Mouse (Mus musculus) spleen, adult 2 months (tissue): ENCODE data around the gene Rpa2. TPM values are rescaled to one million over a fixed set of nuclear protein-coding genes. Genes with fewer than 3 reads are reported as not detected.
"Not testable (repeated sequence)": the region's sequence is repeated elsewhere in the genome, so short reads cannot be mapped to it uniquely, and the experiment has no call there.

Experiments
- DNase-seq, 2 experiments: peaks; one replicate each; pipeline versions ENCODE4 v3.0.0 to v3.0.0-alpha.2; 2012 to 2021; ENCODE audit warnings: low spot score in 2 of 2, low read depth in 1 of 2
- H3K27ac ChIP-seq: fragments of 200-500 bp; 2 replicates; pipeline ENCODE4 v1.5.1; 2012; ENCODE audit warnings: low read length, inconsistent platforms; ENCODE audit not compliant: insufficient read depth
- H3K27me3 ChIP-seq: fragments of 200-500 bp; 2 replicates; pipeline ENCODE4 v1.6.1; 2012; ENCODE audit warnings: mild to moderate bottlenecking, moderate library complexity, low read length, inconsistent platforms; ENCODE audit not compliant: control insufficient read depth, insufficient read depth
- H3K36me3 ChIP-seq: fragments of 200-500 bp; 2 replicates; pipeline ENCODE4 v1.6.1; 2012; ENCODE audit warnings: mild to moderate bottlenecking, low read length, inconsistent platforms; ENCODE audit not compliant: control insufficient read depth, insufficient read depth
- H3K4me1 ChIP-seq: fragments of 200-500 bp; 2 replicates; pipeline ENCODE4 v1.6.1; 2011; ENCODE audit warnings: inconsistent platforms; ENCODE audit not compliant: control insufficient read depth, insufficient read depth, insufficient read length
- H3K4me3 ChIP-seq: fragments of 200-500 bp; 2 replicates; pipeline ENCODE4 v1.5.1; 2011; ENCODE audit warnings: mild to moderate bottlenecking, inconsistent platforms; ENCODE audit not compliant: insufficient read depth, insufficient read length; ENCODE audit errors: extremely low read depth
- CTCF ChIP-seq: fragments of 200-500 bp; IDR thresholded peaks from 2 replicates; pipeline ENCODE4 v1.5.1; 2011; ENCODE audit warnings: mild to moderate bottlenecking, inconsistent platforms; ENCODE audit not compliant: insufficient read depth, insufficient read length, insufficient replicate concordance; ENCODE audit errors: extremely low read depth
- POLR2A ChIP-seq: fragments of 200-500 bp; IDR thresholded peaks from 2 replicates; pipeline ENCODE4 v1.6.1; 2011; ENCODE audit warnings: low read depth, low read length, inconsistent platforms
- WGBS: fragments of 180-500 bp; shearing (Covaris S2); methylation state at CpG from one replicate; pipeline ENCODE4 v1.1.7; 2018; 5-methylcytosine and 5-hydroxymethylcytosine counted together
- polyA plus RNA-seq: library from polyadenylated mRNA; depleted of rRNA; stranded (reverse); fragments of >200 nt; gene quantifications from 2 replicates; pipeline ENCODE4 v1.2.3, GENCODE M21; 2012

The Rpa2 gene
- polyA plus RNA-seq, 1 experiment, result 15.4 TPM

DNA sequence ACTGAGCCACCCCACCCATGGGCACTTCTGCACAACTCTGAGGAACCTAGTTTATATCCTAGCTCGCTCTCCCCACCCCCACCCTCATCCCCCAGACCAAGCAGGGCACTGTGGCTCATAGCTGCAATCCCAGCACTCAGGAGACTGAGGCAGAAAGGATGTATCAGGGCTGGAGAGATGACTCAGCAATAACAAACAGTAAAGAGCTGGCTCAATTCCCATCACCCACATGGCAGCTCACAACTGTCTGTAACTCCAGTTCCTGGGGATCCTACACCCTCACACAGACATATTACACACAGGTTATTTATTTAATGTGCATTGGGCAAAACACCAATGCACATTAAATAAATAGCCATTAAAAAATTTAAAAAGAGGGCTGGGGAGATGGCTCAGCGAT, 32.7 kb upstream of the Rpa2 start:
- no peak overlapping the region for H3K27ac ChIP-seq
- WGBS, result 86% methylated on average over 2 of the region's 2 CpGs
- no peak for DNase-seq
- TF ChIP-seq POLR2A, result no peak
- no peak for TF ChIP-seq CTCF
- no peak overlapping the region for H3K4me3 ChIP-seq
- H3K4me1 ChIP-seq, result peaks cover 5% of the 10 kb centered on the region; the same call in 1 of the 2 replicates
- no peaks in the 10 kb centered on the region for H3K27me3 ChIP-seq
- no peaks in the 10 kb centered on the region for H3K36me3 ChIP-seq

DNA sequence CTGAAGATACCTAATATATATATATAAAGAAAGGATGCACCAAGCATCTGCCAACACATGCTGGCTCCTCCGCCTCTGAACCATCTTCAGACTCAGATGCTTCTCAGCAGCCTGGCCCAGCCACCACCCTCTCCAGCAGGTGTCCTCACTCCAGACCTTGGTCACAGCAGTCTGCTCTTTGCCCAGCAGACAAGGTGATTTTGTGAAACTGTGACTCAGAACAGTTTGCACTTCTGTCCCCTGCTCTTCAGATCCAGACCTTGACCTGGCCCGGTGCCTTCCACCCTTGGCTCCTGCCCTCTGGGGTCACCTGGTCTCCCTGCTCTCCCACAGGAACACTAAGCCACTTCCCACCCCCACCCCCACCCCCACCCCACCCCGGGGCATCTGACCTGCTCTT, 32.2 kb upstream of the Rpa2 start:
- Histone ChIP-seq H3K4me3 (no peak overlapping the region), H3K4me1 (peaks cover 5% of the 10 kb centered on the region; the same call in 1 of the 2 replicates), H3K27me3 (no peaks in the 10 kb centered on the region), H3K36me3 (no peaks in the 10 kb centered on the region), H3K27ac (no peak overlapping the region)
- TF ChIP-seq POLR2A (no peak), CTCF (no peak)
- 67% methylated on average over 3 of the region's 3 CpGs for WGBS
- no peak for DNase-seq

DNA sequence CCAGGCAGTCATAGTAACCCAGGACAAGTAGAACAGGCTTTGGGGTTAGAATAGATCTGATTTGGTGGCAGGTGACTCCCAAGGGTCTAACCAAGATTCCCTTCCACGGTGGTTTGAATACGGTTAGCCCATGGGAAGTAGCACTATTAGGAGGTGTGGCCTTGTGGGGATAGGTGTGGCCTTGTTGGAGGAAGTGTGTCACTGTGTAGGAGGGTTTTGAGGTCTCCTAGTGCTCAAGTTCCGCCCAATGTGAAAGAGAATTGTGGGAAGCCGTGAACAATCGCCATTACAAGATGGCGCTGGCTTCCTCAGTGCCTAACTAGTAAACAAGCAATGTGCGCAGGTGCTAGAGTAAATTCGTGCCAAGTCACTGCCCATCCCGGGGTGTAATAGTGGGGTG, 31.0 kb upstream of the Rpa2 start:
- not testable (repeated sequence) for H3K27me3 ChIP-seq, H3K4me1 ChIP-seq, H3K4me3 ChIP-seq, H3K27ac ChIP-seq, DNase-seq, H3K36me3 ChIP-seq
- 88% methylated on average over 9 of the region's 9 CpGs for WGBS

DNA sequence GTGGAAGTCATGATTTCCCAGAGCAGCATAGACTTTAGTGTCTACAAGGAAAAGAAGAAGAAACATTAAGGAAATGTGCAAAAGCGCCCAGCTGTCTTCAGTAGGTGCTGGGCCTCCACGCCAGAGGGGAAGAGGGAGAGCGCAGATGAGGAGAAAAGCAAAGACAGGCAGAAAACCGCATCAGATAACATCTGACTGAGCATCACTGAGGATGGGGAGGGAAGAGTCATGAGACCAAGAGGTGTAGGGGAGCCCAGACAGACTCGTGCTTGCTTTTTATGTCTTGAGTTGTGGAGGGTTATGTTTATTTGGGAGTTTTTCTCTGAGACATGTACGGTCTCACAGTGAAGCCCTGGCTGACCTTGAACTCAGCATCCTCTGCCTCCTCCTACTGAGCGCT, 26.6 kb upstream of the Rpa2 start:
- Histone ChIP-seq H3K4me3 (no peak overlapping the region), H3K27me3 (no peaks in the 10 kb centered on the region), H3K36me3 (no peaks in the 10 kb centered on the region), H3K4me1 (no peaks in the 10 kb centered on the region), H3K27ac (no peak overlapping the region)
- TF ChIP-seq POLR2A (no peak), CTCF (no peak)
- WGBS, result 82% methylated on average over 7 of the region's 7 CpGs
- no peak for DNase-seq

DNA sequence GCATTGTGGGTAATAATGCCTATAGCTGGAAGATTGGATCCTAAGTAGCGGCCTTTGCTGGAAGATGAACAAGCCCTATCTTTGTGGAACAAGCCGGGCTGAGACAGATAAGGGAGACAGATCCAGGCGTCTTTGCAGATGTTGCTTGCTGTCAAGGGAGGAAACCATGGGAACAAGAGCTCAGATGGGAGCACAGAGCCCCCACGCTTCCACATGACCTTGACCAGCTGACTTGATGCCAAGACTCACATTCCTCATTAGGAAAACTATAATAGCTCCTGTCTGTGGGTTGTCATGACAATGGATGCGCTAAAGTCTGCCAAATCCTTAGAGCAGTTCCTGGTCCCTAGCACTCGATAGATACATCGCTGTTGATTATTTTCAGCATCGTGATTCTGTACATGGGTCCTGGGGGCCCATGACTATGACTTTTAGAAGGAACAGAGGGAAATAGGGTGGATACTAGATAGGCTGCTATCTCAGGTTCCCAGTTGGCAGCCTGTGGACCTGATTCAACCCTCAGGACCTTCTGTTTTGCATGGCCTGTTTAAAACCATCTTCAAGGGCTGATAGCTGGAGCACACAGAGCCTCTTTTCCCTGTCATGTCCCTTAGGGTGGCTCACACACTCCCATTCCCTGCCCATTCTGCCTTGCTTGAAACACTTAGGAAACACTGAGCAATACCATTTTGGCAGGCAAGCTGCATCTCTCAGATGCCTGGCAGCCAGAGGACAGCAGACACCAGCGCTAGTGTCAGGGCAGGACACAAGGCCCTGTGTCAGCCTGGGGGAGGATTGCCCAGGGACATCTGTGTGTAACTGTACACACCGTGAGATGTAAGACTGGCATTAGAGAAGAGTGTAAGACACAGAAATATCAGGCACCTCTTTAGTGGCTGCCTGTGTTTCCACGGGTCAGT, 23.9 kb upstream of the Rpa2 start:
- TF ChIP-seq POLR2A (no peak), CTCF (no peak)
- WGBS, result 82% methylated on average over 11 of the region's 11 CpGs

DNA sequence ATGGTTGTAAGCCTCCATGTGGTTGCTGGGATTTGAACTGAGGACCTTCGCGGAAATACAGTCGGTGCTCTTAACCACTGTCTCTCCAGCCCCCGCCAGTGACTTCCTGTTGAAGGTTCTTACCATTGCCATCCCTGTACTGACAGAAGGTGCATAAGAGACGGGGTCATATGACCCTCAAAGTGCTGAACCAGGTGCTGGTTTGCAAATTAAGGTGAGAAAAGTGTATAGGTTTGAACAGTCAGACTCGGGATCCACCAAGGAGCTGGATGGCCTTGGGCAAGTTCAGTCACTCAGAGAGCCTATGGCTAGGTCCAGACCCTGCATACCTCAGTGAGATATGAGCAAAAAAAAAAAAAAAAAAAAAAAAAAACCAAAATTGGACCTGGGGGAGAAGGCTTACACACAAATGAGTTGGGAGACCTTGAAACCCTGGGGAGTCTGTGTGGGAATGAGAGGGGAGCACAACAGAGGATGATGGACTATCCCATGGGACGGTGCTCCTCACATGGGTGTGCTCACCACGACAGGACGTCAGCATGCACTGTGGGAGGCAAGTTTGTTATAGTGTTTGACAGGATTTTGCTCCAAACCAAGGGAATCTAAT, 21.1 kb upstream of the Rpa2 start:
- Histone ChIP-seq H3K27me3 (no peaks in the 10 kb centered on the region), H3K4me1 (peaks cover 12% of the 10 kb centered on the region; the same call in 1 of the 2 replicates), H3K27ac (peak overlapping the region; percentile 74), H3K4me3 (no peak overlapping the region), H3K36me3 (no peaks in the 10 kb centered on the region)
- DNase-seq, result no peak
- TF ChIP-seq CTCF, result no peak
- TF ChIP-seq POLR2A, result no peak
- WGBS, result 63% methylated on average over 9 of the region's 9 CpGs

More for the DNA sequence above, 23.9 kb upstream of the Rpa2 start:
- Histone ChIP-seq H3K4me3 (no peak overlapping the region), H3K27ac (no peak overlapping the region), H3K36me3 (no peaks in the 10 kb centered on the region), H3K27me3 (no peaks in the 10 kb centered on the region), H3K4me1 (peaks cover 12% of the 10 kb centered on the region; the same call in 1 of the 2 replicates)
- no peak for DNase-seq

DNA sequence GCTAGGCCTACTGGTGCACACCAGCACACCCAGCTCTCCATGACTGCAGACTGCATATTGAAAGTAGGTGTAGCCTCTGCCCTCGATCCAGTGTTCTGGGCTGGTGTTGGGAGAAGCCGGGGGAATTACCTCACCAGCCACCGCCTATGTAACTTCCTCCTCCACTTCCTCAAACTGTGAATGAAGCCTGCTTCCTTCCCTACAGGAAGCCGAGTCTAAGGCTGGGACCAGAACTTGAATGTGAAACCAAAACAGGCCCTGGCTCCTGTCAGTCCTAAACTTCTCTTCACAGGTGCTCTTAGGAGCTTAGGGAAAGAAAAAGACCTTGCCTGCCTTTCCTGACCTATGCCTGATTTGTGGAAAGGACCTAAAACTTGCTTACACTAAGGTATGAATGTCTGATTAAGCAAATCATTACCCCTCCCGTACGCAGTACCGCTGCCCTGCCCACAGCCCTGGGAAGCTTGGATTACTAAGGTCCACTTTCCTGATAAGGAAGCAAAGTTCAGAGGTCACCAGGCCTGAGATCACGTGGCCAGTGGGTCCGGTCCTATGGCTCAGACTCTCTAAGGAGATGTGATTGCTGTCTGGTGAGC, 20.4 kb upstream of the Rpa2 start:
- WGBS, result 16% methylated on average over 9 of the region's 9 CpGs
- no peaks in the 10 kb centered on the region for H3K27me3 ChIP-seq
- TF ChIP-seq POLR2A, result no peak; the same call in 1 of the 2 replicates
- no peak for TF ChIP-seq CTCF
- H3K4me3 ChIP-seq, result peak overlapping the region; percentile 50; the same call in 1 of the 2 replicates
- H3K27ac ChIP-seq, result peak overlapping the region; percentile 74
- H3K36me3 ChIP-seq, result no peaks in the 10 kb centered on the region
- DNase-seq, result peak; percentile 51 to 54
- H3K4me1 ChIP-seq, result peaks cover 12% of the 10 kb centered on the region; the same call in 1 of the 2 replicates
